Mouse (Mus musculus) CD4-positive naive resting alpha-beta T cell, adult 57 days (primary cell): Measurements from ENCODE around the gene Efcab14. TPM values are rescaled to one million over a fixed set of nuclear protein-coding genes. Genes with fewer than 3 reads are reported as not detected.

ENCODE experiments used
- total RNA-seq: library from RNA; stranded (reverse); gene quantifications from one replicate; pipeline ENCODE4 v1.2.4, GENCODE M21; 2023

The Efcab14 gene
- 32.8 TPM for total RNA-seq

GRCm38 (mm10) chr4:115737551-115738041, at the start of gene Efcab14:
TSS of gene Efcab14 (plus strand) at chr4:115737744.

DNA sequence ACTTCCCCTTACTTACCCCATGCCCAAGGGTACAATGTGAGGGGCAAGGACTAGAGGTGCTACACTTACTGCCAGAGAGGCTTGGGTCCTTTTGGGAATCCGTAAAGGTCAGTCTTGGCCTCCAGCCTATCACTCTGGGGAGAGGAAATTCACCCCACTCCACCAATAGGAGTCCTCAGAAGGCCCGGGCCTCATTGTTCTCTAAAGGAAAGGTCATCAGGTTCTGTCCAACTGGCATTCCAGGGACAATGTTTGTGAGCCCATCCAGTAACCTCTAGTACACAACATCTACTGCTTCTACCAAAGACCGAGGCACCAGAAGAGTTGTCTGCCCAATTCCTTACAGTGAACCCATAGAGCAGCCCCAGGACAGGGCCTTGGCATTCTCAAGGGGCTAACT, 43.4 kb downstream of the Efcab14 start, which contains the start of gene Tex38:
Gene Tex38 (minus strand): TSS at position 101 of the 400 bp plus-strand sequence.

GRCm38 (mm10) chr4:115784769-115785510, 47.4 kb downstream of the Efcab14 start, which contains the start of gene Atpaf1:
TSS of gene Atpaf1 (plus strand) at chr4:115784812.

Other genes with a start within 250 kb of the Efcab14 start
- not detected for gene Cyp4a14, start 241.6 kb upstream of the Efcab14 start, total RNA-seq
- gene Cyp4a10, start 219.5 kb upstream of the Efcab14 start, total RNA-seq, result not detected
- not detected for gene Cyp4a31, start 174.1 kb upstream of the Efcab14 start, total RNA-seq
- gene Cyp4a32, start 136.8 kb upstream of the Efcab14 start, total RNA-seq, result not detected
- gene Cyp4b1, start 90.0 kb upstream of the Efcab14 start, total RNA-seq, result not detected
- not detected for gene Tex38, start 43.3 kb downstream of the Efcab14 start, total RNA-seq
- gene Atpaf1, start 47.1 kb downstream of the Efcab14 start, total RNA-seq, result 13.9 TPM
- gene Mob3c, start 90.3 kb downstream of the Efcab14 start, total RNA-seq, result 21.5 TPM
- gene Mknk1, start 101.5 kb downstream of the Efcab14 start, total RNA-seq, result 53.9 TPM
- 0.65 TPM for gene Kncn, start 146.7 kb downstream of the Efcab14 start, total RNA-seq
- not detected for gene 6430628N08Rik, start 152.9 kb downstream of the Efcab14 start, total RNA-seq
- not detected for gene Dmbx1, start 202.2 kb downstream of the Efcab14 start, total RNA-seq